Mouse (Mus musculus) testis, adult 2 months (tissue): Measurements from ENCODE around the gene 3100002H09Rik.

Experiments
- CTCF ChIP-seq: fragments of 200-500 bp; IDR thresholded peaks from 2 replicates; pipeline ENCODE4 v1.5.1; 2012; ENCODE audit warnings: low read depth, mild to moderate bottlenecking, inconsistent platforms, low read length, moderate library complexity; ENCODE audit not compliant: control insufficient read depth, insufficient read depth, insufficient replicate concordance
- POLR2A ChIP-seq: fragments of 200-500 bp; IDR thresholded peaks from 2 replicates; pipeline ENCODE4 v1.6.1; 2012; ENCODE audit warnings: low read depth, mild to moderate bottlenecking, inconsistent platforms, low read length, moderate library complexity; ENCODE audit not compliant: control insufficient read depth

DNA sequence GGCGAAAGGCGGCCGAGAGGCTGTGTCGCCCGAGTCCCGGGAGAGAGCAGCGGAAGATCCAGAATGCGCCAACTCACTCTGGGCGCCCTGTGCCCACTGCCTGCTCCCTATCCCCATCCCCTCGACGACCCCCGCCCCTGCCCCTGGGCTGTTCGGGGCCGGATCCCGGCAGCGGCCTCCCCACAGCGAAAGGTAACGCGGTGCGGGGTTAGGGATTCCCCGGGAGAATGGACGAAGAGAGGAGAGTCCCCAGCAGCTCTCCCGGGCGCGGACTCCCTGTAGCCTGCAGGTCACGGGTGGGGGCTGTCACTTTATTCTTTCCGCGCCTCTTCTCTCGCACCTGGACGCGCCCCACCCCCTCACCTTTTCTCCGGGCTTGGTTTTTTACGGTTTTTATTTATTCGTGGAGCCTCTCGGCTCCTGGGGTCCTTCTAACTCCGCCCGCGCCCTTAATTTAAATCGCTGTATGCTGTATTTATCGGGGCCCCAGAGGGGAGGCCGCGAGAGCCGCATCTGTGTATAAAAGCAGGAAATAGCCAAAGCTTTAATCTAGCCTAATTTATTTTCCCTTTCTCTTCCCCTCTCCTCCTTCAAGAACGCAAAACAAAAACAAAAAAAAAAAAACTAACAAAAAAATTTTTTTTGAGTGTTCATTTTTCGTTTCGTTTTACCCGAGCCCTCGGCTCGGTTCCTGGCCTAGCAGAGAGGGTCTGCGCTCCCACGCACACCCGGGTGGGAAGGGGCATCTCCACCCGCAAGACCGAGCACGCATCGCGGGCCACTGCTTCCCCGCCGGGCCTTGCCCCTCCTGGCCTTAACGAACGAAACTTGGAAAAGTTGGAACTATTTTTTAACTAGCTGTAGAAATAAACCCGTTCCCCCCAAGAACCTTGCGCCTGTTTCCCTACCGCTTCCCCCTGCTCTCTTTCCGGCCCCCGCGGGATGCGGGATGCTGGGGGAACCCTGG, 48.9 kb upstream of the 3100002H09Rik start:
- TF ChIP-seq POLR2A (no peak), CTCF (no peak)
